Mouse (Mus musculus) liver, embryonic 16.5 days (tissue): ENCODE measurements around the gene Xylt1. TPM values are rescaled to one million over a fixed set of nuclear protein-coding genes. Genes with fewer than 3 reads are reported as not detected.

Experiments used
- ATAC-seq: fragments of 200-750 bp; cut with Nextera tagmentation; 2 replicates; pipeline ENCODE4 v1.8.0; 2017; ENCODE audit warnings: low read depth, mild to moderate bottlenecking, moderate number of reproducible peaks, moderate library complexity
- H3K27ac ChIP-seq: fragments of 300-500 bp; sonication (generic); 2 replicates; pipeline ENCODE4 v1.5.1; 2014; ENCODE audit warnings: mild to moderate bottlenecking, low read length
- H3K27me3 ChIP-seq: fragments of 300-500 bp; sonication (generic); 2 replicates; pipeline ENCODE4 v1.6.1; 2014; ENCODE audit warnings: low read depth, low read length, mixed read lengths; ENCODE audit not compliant: control insufficient read depth, insufficient read depth
- H3K36me3 ChIP-seq: fragments of 300-500 bp; sonication (generic); 2 replicates; pipeline ENCODE4 v1.6.1; 2014; ENCODE audit warnings: mild to moderate bottlenecking; ENCODE audit not compliant: control insufficient read depth, insufficient read depth
- H3K4me1 ChIP-seq: fragments of 300-500 bp; sonication (generic); 2 replicates; pipeline ENCODE4 v1.6.1; 2014; ENCODE audit warnings: low read depth, low read length, mixed read lengths; ENCODE audit not compliant: control insufficient read depth
- H3K4me2 ChIP-seq: fragments of 300-500 bp; sonication (generic); 2 replicates; pipeline ENCODE4 v1.6.1; 2014; ENCODE audit warnings: low read depth, low read length, mixed read lengths
- H3K4me3 ChIP-seq: fragments of 300-500 bp; sonication (generic); 2 replicates; pipeline ENCODE4 v1.5.1; 2014; ENCODE audit warnings: low read depth, mild to moderate bottlenecking, low read length
- H3K9ac ChIP-seq: fragments of 300-500 bp; sonication (generic); 2 replicates; pipeline ENCODE4 v1.6.1; 2014; ENCODE audit warnings: low read depth, low read length
- H3K9me3 ChIP-seq: fragments of 300-500 bp; sonication (generic); replicated peaks from 2 replicates; pipeline ENCODE4 v1.6.1; 2016; ENCODE audit warnings: low read length; ENCODE audit not compliant: control insufficient read depth
- WGBS: fragments of 180-500 bp; shearing (Covaris S2); extraction: QIAGEN DNeasy Blood & Tissue Kit; methylation state at CpG from one replicate; pipeline ENCODE4 v1.1.7; 2014; ENCODE audit not compliant: insufficient replicate concordance; 5-methylcytosine and 5-hydroxymethylcytosine counted together
- polyA plus RNA-seq: library from polyadenylated mRNA; unstranded; fragments of >200 nt; fragmentation: Nextera tagmentation; extraction: Ambion mirVana; gene quantifications from 2 replicates; pipeline ENCODE4 v1.2.1, GENCODE M21; 2015

The Xylt1 gene
- polyA plus RNA-seq, 1 experiment from 2014 or later: 0.20 TPM

DNA sequence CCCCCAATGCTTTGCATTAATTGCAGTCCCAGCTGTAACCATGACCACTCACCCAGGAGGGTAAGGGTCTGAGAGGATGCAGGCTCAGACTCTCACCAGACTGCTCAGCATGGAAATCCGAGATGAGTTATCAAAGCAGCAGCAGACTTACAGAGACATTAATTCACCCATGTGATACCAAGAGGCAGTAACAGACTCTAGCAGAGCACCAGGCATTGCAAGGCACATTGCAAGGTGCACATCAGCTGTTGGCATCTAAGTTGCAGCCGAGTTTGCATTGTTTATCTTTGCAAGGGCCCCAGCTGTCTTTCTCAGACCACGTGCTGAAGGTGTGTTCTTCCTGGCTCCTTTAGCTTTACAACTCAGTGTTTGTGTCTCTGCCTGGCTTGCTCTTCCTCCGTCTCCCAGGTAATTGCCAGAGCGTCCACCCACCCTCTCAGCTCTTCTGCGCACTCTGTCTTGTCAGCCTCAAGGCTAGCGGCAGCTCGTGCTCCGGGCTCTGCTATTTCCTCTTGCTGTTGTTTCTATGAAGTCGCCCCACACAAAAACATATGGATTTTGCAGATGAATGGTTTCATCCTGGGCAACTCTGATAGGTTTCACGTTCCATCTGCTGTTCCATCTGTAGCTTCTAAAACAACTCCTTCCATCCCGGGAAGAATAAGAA is 214.4 kb downstream of the Xylt1 start:
- Histone ChIP-seq H3K4me1 (no peaks in the 10 kb centered on the region), H3K9me3 (no peaks in the 10 kb centered on the region), H3K27me3 (no peaks in the 10 kb centered on the region), H3K36me3 (no peaks in the 10 kb centered on the region), H3K27ac (no peak overlapping the region), H3K4me3 (no peak overlapping the region), H3K4me2 (no peak overlapping the region), H3K9ac (no peak overlapping the region)
- ATAC-seq: no peak
- WGBS: 65% methylated on average over 12 of the region's 12 CpGs

DNA sequence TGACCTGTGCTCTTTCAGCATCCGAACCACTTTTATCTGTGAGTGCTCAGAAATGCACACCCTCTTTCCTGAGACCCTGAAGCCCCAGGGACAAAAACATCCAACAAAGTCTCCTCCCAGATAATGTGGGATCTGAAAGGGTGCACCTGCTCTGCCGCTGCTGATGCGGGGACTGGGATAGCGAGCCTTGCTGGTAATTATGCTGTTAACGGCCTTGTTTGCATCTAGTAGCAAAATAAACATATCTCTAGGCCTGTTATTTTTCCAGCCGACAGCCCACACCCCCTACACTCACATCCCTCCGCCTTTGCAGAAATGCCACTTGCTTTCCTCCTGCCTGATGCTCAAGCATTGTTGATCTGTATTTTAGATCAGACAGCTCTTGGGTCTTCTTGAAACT is 219.7 kb downstream of the Xylt1 start:
- no peaks in the 10 kb centered on the region for H3K36me3 ChIP-seq
- H3K27ac ChIP-seq: no peak overlapping the region
- no peaks in the 10 kb centered on the region for H3K27me3 ChIP-seq
- ATAC-seq: no peak
- H3K4me1 ChIP-seq: no peaks in the 10 kb centered on the region
- H3K9me3 ChIP-seq: no peaks in the 10 kb centered on the region
- no peak overlapping the region for H3K9ac ChIP-seq
- 52% methylated on average over 7 of the region's 7 CpGs for WGBS
- no peak overlapping the region for H3K4me3 ChIP-seq
- H3K4me2 ChIP-seq: no peak overlapping the region

DNA sequence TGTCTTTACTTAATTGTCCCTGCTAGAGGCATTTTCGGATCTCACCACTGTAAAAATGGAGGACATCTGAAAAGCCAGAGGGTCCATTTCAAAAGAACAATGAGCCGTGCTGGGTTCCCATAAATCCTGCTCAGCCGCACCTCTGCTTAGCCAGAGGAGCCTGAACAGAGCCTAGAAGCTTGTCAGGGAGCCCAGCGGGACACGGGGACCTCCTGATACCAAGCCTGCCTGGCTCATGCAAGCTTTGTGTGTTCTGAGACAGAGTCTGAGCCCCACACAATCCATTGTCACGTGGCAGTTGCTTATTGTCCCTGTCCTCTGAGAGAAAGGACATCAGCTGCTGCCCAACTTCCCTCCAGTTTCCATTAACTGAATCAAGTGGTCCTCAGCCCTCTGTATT is 229.7 kb downstream of the Xylt1 start:
- H3K4me3 ChIP-seq: no peak overlapping the region
- peaks cover 7% of the 10 kb centered on the region for H3K4me1 ChIP-seq
- no peak for ATAC-seq
- no peak overlapping the region for H3K9ac ChIP-seq
- H3K27ac ChIP-seq: no peak overlapping the region
- H3K36me3 ChIP-seq: no peaks in the 10 kb centered on the region
- H3K4me2 ChIP-seq: no peak overlapping the region
- H3K9me3 ChIP-seq: no peaks in the 10 kb centered on the region
- 69% methylated on average over 6 of the region's 6 CpGs for WGBS
- no peaks in the 10 kb centered on the region for H3K27me3 ChIP-seq

DNA sequence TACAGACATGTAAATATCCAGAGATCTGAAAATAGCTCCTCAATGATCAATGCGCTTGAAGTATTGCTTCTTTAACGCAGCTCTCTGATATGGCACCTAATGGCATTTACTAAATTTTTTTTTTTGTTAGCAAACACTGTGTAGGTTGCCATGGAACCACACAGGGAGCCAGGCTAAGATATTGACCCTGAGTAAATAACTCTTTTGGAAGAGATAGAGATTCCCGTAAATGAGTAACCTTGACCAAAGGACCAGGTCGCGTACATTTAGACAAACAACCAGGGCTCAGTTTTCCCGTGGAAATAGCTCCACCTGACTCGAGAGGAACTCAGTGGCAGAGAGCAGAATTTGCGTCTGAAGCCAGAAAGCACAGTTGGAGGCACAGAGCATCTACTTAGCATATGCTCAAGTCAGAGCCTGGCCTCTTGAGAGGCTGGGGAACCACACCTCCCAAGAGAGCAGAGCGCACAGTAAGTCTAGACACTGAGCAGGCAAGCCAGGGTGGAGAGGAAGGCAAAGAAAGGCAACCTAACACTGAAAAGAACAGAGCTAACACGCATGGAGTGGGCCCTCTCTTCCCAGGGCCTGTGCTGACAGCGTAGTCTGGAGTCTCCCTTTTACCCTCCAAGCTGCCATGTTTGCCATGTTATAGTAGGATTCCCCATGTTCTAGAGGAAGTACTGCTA is 232.2 kb downstream of the Xylt1 start:
- peak; percentile 68; the same call in 1 of the 2 replicates for ATAC-seq
- Histone ChIP-seq H3K4me2 (peak overlapping the region; percentile 13; the same call in 1 of the 2 replicates), H3K36me3 (no peaks in the 10 kb centered on the region), H3K4me1 (peaks cover 7% of the 10 kb centered on the region), H3K27ac (0 out of 2 replicates have a peak overlapping the region, but pooled peaks have one; percentile 19), H3K27me3 (no peaks in the 10 kb centered on the region), H3K4me3 (no peak overlapping the region), H3K9ac (no peak overlapping the region), H3K9me3 (no peaks in the 10 kb centered on the region)
- WGBS: 63% methylated on average over 11 of the region's 11 CpGs

DNA sequence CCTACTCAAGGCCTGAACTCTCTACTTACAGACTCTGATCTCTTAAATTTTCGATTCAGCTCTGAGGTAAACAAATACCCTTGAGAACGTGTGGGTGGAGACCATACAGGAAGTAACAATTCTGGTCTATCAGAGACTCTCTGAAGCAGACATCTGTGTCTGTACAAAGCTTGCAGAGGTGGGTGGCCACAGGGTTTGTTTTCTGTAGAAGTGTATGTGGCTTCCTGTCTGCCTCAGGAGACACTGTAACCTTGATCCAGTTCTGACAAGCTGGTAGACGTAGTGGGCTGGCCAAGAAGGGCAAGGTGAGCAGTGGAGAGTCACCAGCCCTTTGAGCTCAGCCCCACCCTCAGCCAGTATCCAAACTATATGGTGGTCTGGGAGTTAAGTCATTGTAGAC is 233.0 kb downstream of the Xylt1 start:
- no peak overlapping the region for H3K4me3 ChIP-seq
- no peaks in the 10 kb centered on the region for H3K9me3 ChIP-seq
- 17% methylated on average over 3 of the region's 3 CpGs for WGBS
- H3K4me1 ChIP-seq: peaks cover 7% of the 10 kb centered on the region
- ATAC-seq: no peak
- no peak overlapping the region for H3K9ac ChIP-seq
- no peaks in the 10 kb centered on the region for H3K36me3 ChIP-seq
- no peak overlapping the region for H3K4me2 ChIP-seq
- no peaks in the 10 kb centered on the region for H3K27me3 ChIP-seq
- no peak overlapping the region for H3K27ac ChIP-seq

DNA sequence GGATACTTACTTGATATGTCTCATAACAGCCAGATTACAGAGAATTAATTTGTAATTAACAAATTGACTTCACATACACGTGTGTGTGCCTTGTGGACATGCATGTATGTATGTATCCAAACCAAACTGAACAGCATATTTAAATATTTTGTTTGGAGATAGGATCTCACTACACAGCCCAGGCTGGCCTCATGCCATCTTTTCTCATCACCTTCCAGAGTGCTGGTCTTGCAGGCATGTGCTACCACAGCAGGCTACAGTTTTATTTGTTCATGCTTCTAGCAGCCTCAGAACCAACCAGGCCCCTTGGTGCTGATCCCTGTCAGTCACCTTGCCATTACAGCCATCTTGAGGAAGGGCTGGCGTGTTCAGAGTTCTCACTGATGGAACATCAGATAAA is 233.6 kb downstream of the Xylt1 start:
- no peak for ATAC-seq
- Histone ChIP-seq H3K4me2 (no peak overlapping the region), H3K27ac (no peak overlapping the region), H3K4me3 (no peak overlapping the region), H3K9me3 (no peaks in the 10 kb centered on the region), H3K9ac (no peak overlapping the region), H3K36me3 (no peaks in the 10 kb centered on the region), H3K27me3 (no peaks in the 10 kb centered on the region), H3K4me1 (peaks cover 7% of the 10 kb centered on the region)
- 53% methylated on average over 2 of the region's 2 CpGs for WGBS

DNA sequence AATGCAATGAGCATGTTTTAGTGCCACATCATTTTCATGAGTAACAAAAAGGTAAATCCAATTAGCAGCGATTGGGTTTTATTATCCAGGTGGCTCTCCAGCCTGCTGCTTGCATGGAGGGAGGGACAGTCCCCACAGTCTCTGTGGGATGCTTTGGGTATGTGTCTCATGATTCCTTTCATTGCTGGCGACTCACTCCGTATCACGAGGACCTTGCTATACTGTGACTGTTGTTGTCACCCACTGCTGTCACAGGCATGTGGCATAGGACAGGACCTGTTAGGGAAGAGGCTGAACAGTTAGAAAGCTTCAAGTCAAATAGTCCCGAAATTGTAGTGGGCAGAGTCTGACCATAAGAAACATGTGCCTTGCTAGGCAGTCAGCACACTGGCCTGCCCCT is 234.1 kb downstream of the Xylt1 start:
- Histone ChIP-seq H3K4me3 (no peak overlapping the region), H3K36me3 (no peaks in the 10 kb centered on the region), H3K4me1 (peaks cover 7% of the 10 kb centered on the region), H3K9me3 (no peaks in the 10 kb centered on the region), H3K27me3 (no peaks in the 10 kb centered on the region), H3K4me2 (no peak overlapping the region), H3K9ac (no peak overlapping the region), H3K27ac (no peak overlapping the region)
- ATAC-seq: no peak
- 75% methylated on average over 5 of the region's 5 CpGs for WGBS

DNA sequence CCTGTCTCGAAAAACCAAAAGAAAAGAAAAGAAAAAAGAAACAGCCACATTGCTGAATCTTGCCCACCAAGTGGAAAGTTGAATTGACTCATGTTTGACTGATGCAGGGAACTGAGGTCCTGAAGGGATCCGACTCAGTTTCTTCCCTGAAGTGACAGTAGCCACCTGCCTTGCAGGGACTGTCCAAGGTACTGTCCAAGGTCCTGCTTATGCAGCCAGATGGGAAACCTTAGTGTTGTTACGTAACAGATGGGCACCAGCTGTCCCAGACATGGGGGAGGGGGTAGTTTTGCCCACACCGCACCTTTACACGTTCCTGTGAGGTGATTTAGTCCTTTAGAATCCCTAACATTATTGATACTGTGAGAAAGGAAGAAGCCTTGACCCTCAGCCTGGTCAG is 235.5 kb downstream of the Xylt1 start:
- Histone ChIP-seq H3K4me2 (no peak overlapping the region), H3K36me3 (no peaks in the 10 kb centered on the region), H3K27me3 (no peaks in the 10 kb centered on the region), H3K4me1 (peaks cover 7% of the 10 kb centered on the region), H3K4me3 (no peak overlapping the region), H3K9me3 (no peaks in the 10 kb centered on the region), H3K27ac (no peak overlapping the region), H3K9ac (no peak overlapping the region)
- WGBS: 49% methylated on average over 5 of the region's 5 CpGs
- ATAC-seq: no peak

DNA sequence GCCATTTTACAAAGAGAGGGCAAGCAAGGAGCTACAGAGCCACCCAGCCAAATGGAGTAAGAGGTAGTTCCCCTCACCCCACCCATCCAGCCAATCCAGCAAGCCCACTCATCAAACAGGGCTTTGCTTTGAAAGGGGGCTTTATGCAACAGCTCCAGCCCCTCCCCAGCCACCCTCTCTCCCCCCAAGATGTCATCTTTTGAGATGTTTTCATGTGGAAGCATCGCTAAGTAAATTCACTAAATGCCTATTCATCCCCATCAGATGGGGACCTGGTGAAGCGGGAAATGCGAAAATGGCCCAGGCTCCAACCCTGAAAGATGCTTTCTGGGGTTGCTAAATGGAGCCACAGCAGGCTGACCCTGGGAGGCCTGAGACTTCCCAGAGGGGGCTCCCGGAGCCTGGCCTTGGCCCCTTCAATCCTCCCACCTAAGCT is 238.0 kb downstream of the Xylt1 start:
- Histone ChIP-seq H3K9ac (no peak overlapping the region), H3K4me3 (no peak overlapping the region), H3K4me2 (no peak overlapping the region), H3K9me3 (no peaks in the 10 kb centered on the region), H3K4me1 (no peaks in the 10 kb centered on the region), H3K27me3 (no peaks in the 10 kb centered on the region), H3K27ac (no peak overlapping the region), H3K36me3 (no peaks in the 10 kb centered on the region)
- 69% methylated on average over 4 of the region's 4 CpGs for WGBS
- ATAC-seq: no peak
